Mouse (Mus musculus): ENCODE data around the gene Lars2.

DNA sequence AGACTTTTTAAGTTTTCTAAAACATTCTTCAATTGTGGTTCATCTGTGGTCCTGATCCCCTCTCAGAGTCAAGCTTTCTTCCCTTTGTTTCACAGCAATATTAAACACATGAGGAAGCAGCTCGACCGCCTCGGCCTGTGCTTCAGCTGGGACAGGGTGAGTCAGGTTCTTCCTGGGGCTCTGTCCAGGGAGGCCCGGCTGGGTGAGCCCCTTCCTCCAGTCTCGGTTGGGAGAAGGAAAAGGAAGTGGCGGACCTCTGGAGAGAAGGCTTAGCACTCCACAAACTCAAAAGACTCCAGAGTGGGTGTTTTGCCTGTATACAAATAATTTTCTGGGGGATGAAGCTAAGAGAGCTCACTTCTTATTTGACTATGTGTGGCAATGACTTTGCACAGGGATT, 28.1 kb downstream of the Lars2 start:
- no peak for TF ChIP-seq POLR2A (IDR thresholded peaks at IDR 0.05; ENCODE audit: borderline replicate concordance, insufficient read depth, low read length)
- TF ChIP-seq CTCF (IDR thresholded peaks at IDR 0.05; ENCODE audit: borderline replicate concordance, insufficient read depth, low read depth, low read length): no peak

All from cerebellum, adult 2 months (tissue).